Mouse (Mus musculus) embryonic facial prominence, embryonic 13.5 days (tissue): ENCODE measurements around the gene Bbx. TPM values are rescaled to one million over a fixed set of nuclear protein-coding genes. Genes with fewer than 3 reads are reported as not detected.

Experiments
- ATAC-seq: fragments of 200-750 bp; cut with Nextera tagmentation; 2 replicates; pipeline ENCODE4 v1.8.0; 2017; ENCODE audit warnings: low read depth; ENCODE audit not compliant: insufficient number of reproducible peaks, insufficient read depth, low FRiP score, low TSS enrichment
- H3K27ac ChIP-seq: fragments of 300-500 bp; sonication (generic); 2 replicates; pipeline ENCODE4 v1.5.1; 2015; ENCODE audit warnings: moderate library complexity, mild to moderate bottlenecking, inconsistent platforms
- H3K27me3 ChIP-seq: fragments of 300-500 bp; sonication (generic); 2 replicates; pipeline ENCODE4 v1.6.1; 2015; ENCODE audit warnings: mild to moderate bottlenecking, inconsistent platforms
- H3K36me3 ChIP-seq: fragments of 300-500 bp; sonication (generic); 2 replicates; pipeline ENCODE4 v1.6.1; 2015; ENCODE audit warnings: mild to moderate bottlenecking, inconsistent platforms
- H3K4me1 ChIP-seq: fragments of 300-500 bp; sonication (generic); 2 replicates; pipeline ENCODE4 v1.6.1; 2015; ENCODE audit warnings: inconsistent platforms
- H3K4me2 ChIP-seq: fragments of 300-500 bp; sonication (generic); 2 replicates; pipeline ENCODE4 v1.6.1; 2015; ENCODE audit warnings: moderate library complexity, mild to moderate bottlenecking, inconsistent platforms
- H3K4me3 ChIP-seq: fragments of 300-500 bp; sonication (generic); 2 replicates; pipeline ENCODE4 v1.5.1; 2015; ENCODE audit warnings: mild to moderate bottlenecking, inconsistent platforms
- H3K9ac ChIP-seq: fragments of 300-500 bp; sonication (generic); 2 replicates; pipeline ENCODE4 v1.6.1; 2015; ENCODE audit warnings: mild to moderate bottlenecking, inconsistent platforms
- H3K9me3 ChIP-seq: fragments of 300-500 bp; sonication (generic); 2 replicates; pipeline ENCODE4 v1.6.1; 2016; ENCODE audit warnings: inconsistent platforms
- WGBS: fragments of 180-500 bp; shearing (Covaris S2); methylation state at CpG from one replicate; pipeline ENCODE4 v1.1.7; 2015; ENCODE audit warnings: mixed read lengths; 5-methylcytosine and 5-hydroxymethylcytosine counted together
- polyA plus RNA-seq: library from polyadenylated mRNA; unstranded; fragments of >200 nt; fragmentation: Nextera tagmentation; extraction: Ambion mirVana; gene quantifications from 2 replicates; pipeline ENCODE4 v1.2.1, GENCODE M21; 2015

The Bbx gene
- polyA plus RNA-seq, 1 experiment from 2014 or later = 55.1 TPM

GRCm38 (mm10) chr16:50220734-50221501 is 211.3 kb downstream of the Bbx start:
- no peaks in the 10 kb centered on the region for H3K27me3 ChIP-seq
- H3K9ac ChIP-seq = no peak overlapping the region
- no peak for ATAC-seq
- peaks cover 28% of the 10 kb centered on the region for H3K36me3 ChIP-seq
- H3K27ac ChIP-seq = no peak overlapping the region
- 80% methylated on average over 8 of the region's 8 CpGs for WGBS
- no peak overlapping the region for H3K4me2 ChIP-seq
- no peak overlapping the region for H3K4me3 ChIP-seq
- H3K9me3 ChIP-seq = no peaks in the 10 kb centered on the region
- no peaks in the 10 kb centered on the region for H3K4me1 ChIP-seq

GRCm38 (mm10) chr16:50217084-50217483 is 215.1 kb downstream of the Bbx start:
- Histone ChIP-seq H3K4me3 (no peak overlapping the region), H3K27me3 (no peaks in the 10 kb centered on the region), H3K9ac (no peak overlapping the region), H3K4me1 (no peaks in the 10 kb centered on the region), H3K4me2 (no peak overlapping the region), H3K9me3 (no peaks in the 10 kb centered on the region), H3K36me3 (peaks cover 7% of the 10 kb centered on the region; the same call in 1 of the 2 replicates), H3K27ac (no peak overlapping the region)
- ATAC-seq = no peak

- ATAC-seq = no peak
- WGBS = 93% methylated on average over 4 of the region's 4 CpGs
- Histone ChIP-seq H3K4me2 (no peak overlapping the region), H3K4me1 (no peaks in the 10 kb centered on the region), H3K27ac (no peak overlapping the region), H3K27me3 (no peaks in the 10 kb centered on the region), H3K4me3 (no peak overlapping the region), H3K9me3 (no peaks in the 10 kb centered on the region), H3K36me3 (peaks cover 10% of the 10 kb centered on the region; the same call in 1 of the 2 replicates), H3K9ac (no peak overlapping the region)
Measured at GRCm38 (mm10) chr16:50211727-50212126, 220.5 kb downstream of the Bbx start.

GRCm38 (mm10) chr16:50211231-50211630 is 221.0 kb downstream of the Bbx start:
- Histone ChIP-seq H3K36me3 (peaks cover 10% of the 10 kb centered on the region; the same call in 1 of the 2 replicates), H3K27me3 (no peaks in the 10 kb centered on the region), H3K4me2 (no peak overlapping the region), H3K27ac (no peak overlapping the region), H3K9ac (no peak overlapping the region), H3K9me3 (no peaks in the 10 kb centered on the region), H3K4me3 (no peak overlapping the region), H3K4me1 (no peaks in the 10 kb centered on the region)
- no peak for ATAC-seq
- WGBS = 76% methylated on average over 6 of the region's 6 CpGs

GRCm38 (mm10) chr16:50210742-50211141 is 221.4 kb downstream of the Bbx start:
- Histone ChIP-seq H3K27me3 (no peaks in the 10 kb centered on the region), H3K9ac (no peak overlapping the region), H3K4me1 (no peaks in the 10 kb centered on the region), H3K4me3 (no peak overlapping the region), H3K9me3 (no peaks in the 10 kb centered on the region), H3K4me2 (no peak overlapping the region), H3K36me3 (peaks cover 10% of the 10 kb centered on the region; the same call in 1 of the 2 replicates), H3K27ac (no peak overlapping the region)
- ATAC-seq = no peak
- 93% methylated on average over 2 of the region's 2 CpGs for WGBS

- H3K4me3 ChIP-seq = no peak overlapping the region
Measured at GRCm38 (mm10) chr16:50204944-50205343, 227.2 kb downstream of the Bbx start.

GRCm38 (mm10) chr16:50201546-50202151 is 230.5 kb downstream of the Bbx start:
- Histone ChIP-seq H3K9ac (no peak overlapping the region), H3K4me2 (no peak overlapping the region), H3K4me1 (no peaks in the 10 kb centered on the region), H3K36me3 (peaks cover 33% of the 10 kb centered on the region), H3K27ac (no peak overlapping the region), H3K9me3 (no peaks in the 10 kb centered on the region), H3K27me3 (no peaks in the 10 kb centered on the region), H3K4me3 (no peak overlapping the region)
- no peak for ATAC-seq
- 82% methylated on average over 7 of the region's 7 CpGs for WGBS

More at GRCm38 (mm10) chr16:50204944-50205343, 227.2 kb downstream of the Bbx start:
- Histone ChIP-seq H3K9ac (no peak overlapping the region), H3K27me3 (no peaks in the 10 kb centered on the region), H3K27ac (no peak overlapping the region), H3K9me3 (no peaks in the 10 kb centered on the region), H3K4me2 (no peak overlapping the region), H3K4me1 (no peaks in the 10 kb centered on the region), H3K36me3 (peaks cover 28% of the 10 kb centered on the region)
- ATAC-seq = no peak
- WGBS = 79% methylated on average over 3 of the region's 3 CpGs

- Histone ChIP-seq H3K4me1 (no peaks in the 10 kb centered on the region), H3K9ac (no peak overlapping the region), H3K4me3 (no peak overlapping the region), H3K4me2 (no peak overlapping the region), H3K27ac (no peak overlapping the region), H3K27me3 (no peaks in the 10 kb centered on the region), H3K9me3 (no peaks in the 10 kb centered on the region), H3K36me3 (peaks cover 33% of the 10 kb centered on the region)
- WGBS = 93% methylated on average over 15 of the region's 15 CpGs
- no peak for ATAC-seq
Measured at GRCm38 (mm10) chr16:50200214-50200613, 232.0 kb downstream of the Bbx start.

GRCm38 (mm10) chr16:50196118-50196517 is 236.1 kb downstream of the Bbx start:
- Histone ChIP-seq H3K27me3 (no peaks in the 10 kb centered on the region), H3K9ac (no peak overlapping the region), H3K27ac (no peak overlapping the region), H3K4me1 (no peaks in the 10 kb centered on the region), H3K36me3 (peaks cover 29% of the 10 kb centered on the region), H3K9me3 (no peaks in the 10 kb centered on the region), H3K4me2 (no peak overlapping the region), H3K4me3 (no peak overlapping the region)
- WGBS = 63% methylated on average over 4 of the region's 4 CpGs
- ATAC-seq = no peak

- 100% methylated on average over 1 of the region's 1 CpGs for WGBS
- no peak overlapping the region for H3K4me2 ChIP-seq
- no peaks in the 10 kb centered on the region for H3K9me3 ChIP-seq
- H3K9ac ChIP-seq = no peak overlapping the region
- peaks cover 9% of the 10 kb centered on the region for H3K4me1 ChIP-seq
- peaks cover 8% of the 10 kb centered on the region; the same call in 1 of the 2 replicates for H3K36me3 ChIP-seq
- no peak for ATAC-seq
- no peak overlapping the region for H3K4me3 ChIP-seq
- H3K27me3 ChIP-seq = no peaks in the 10 kb centered on the region
- H3K27ac ChIP-seq = no peak overlapping the region
Measured at GRCm38 (mm10) chr16:50192626-50193025, 239.6 kb downstream of the Bbx start.

- H3K27ac ChIP-seq = no peak overlapping the region
- H3K4me1 ChIP-seq = peaks cover 18% of the 10 kb centered on the region
- no peak overlapping the region for H3K4me3 ChIP-seq
- 14% methylated on average over 6 of the region's 6 CpGs for WGBS
- peaks cover 6% of the 10 kb centered on the region; the same call in 1 of the 2 replicates for H3K36me3 ChIP-seq
- H3K4me2 ChIP-seq = 0 out of 2 replicates have a peak overlapping the region, but pooled peaks have one; percentile 2
- no peaks in the 10 kb centered on the region for H3K9me3 ChIP-seq
- no peak for ATAC-seq
- no peaks in the 10 kb centered on the region for H3K27me3 ChIP-seq
- H3K9ac ChIP-seq = no peak overlapping the region
Measured at GRCm38 (mm10) chr16:50189108-50189507, 243.1 kb downstream of the Bbx start.

GRCm38 (mm10) chr16:50186604-50187003 is 245.6 kb downstream of the Bbx start:
- Histone ChIP-seq H3K27ac (no peak overlapping the region), H3K9me3 (no peaks in the 10 kb centered on the region), H3K4me1 (peaks cover 18% of the 10 kb centered on the region), H3K27me3 (no peaks in the 10 kb centered on the region), H3K36me3 (no peaks in the 10 kb centered on the region), H3K9ac (no peak overlapping the region), H3K4me2 (no peak overlapping the region), H3K4me3 (no peak overlapping the region)
- 81% methylated on average over 6 of the region's 6 CpGs for WGBS
- no peak for ATAC-seq
